Mouse (Mus musculus) ES-Bruce4 (cell line): Measurements from ENCODE around the gene Wasf1. TPM values are rescaled to one million over a fixed set of nuclear protein-coding genes. Genes with fewer than 3 reads are reported as not detected.

Experiments used
- H3K27ac ChIP-seq: 2 replicates; pipeline ENCODE4 v1.5.1; 2012; ENCODE audit warnings: low read length, inconsistent platforms; ENCODE audit not compliant: insufficient read depth
- H3K27me3 ChIP-seq: 2 replicates; pipeline ENCODE4 v1.6.1; 2012; ENCODE audit warnings: mild to moderate bottlenecking, low read length, inconsistent platforms; ENCODE audit not compliant: control insufficient read depth, poor library complexity, insufficient read depth, severe bottlenecking
- H3K36me3 ChIP-seq: 2 replicates; pipeline ENCODE4 v1.6.1; 2012; ENCODE audit warnings: inconsistent platforms, mild to moderate bottlenecking, low read length, moderate library complexity; ENCODE audit not compliant: control insufficient read depth, poor library complexity, insufficient read depth, severe bottlenecking
- H3K4me1 ChIP-seq: one replicate; pipeline ENCODE4 v1.8.1; 2011; ENCODE audit warnings: low read length; ENCODE audit not compliant: control insufficient read depth, insufficient read depth
- H3K4me3 ChIP-seq: 2 replicates; pipeline ENCODE4 v1.5.1; 2011; ENCODE audit warnings: low read depth, mild to moderate bottlenecking, low read length
- H3K9ac ChIP-seq: 2 replicates; pipeline ENCODE4 v1.6.1; 2012; ENCODE audit warnings: low read depth, mild to moderate bottlenecking, inconsistent platforms; ENCODE audit not compliant: poor library complexity, severe bottlenecking
- H3K9me3 ChIP-seq: replicated peaks from 2 replicates; pipeline ENCODE4 v1.6.1; 2012; ENCODE audit warnings: mild to moderate bottlenecking, low read length, inconsistent platforms; ENCODE audit not compliant: control insufficient read depth, poor library complexity, insufficient read depth, severe bottlenecking
- CTCF ChIP-seq: IDR thresholded peaks from one replicate; pipeline ENCODE4 v1.8.1; 2011; ENCODE audit warnings: low read depth, low read length
- EP300 ChIP-seq: IDR thresholded peaks from 2 replicates; pipeline ENCODE4 v1.6.1; 2011; ENCODE audit warnings: low read depth, low read length; ENCODE audit not compliant: insufficient read depth
- POLR2A ChIP-seq: IDR thresholded peaks from one replicate; pipeline ENCODE4 v1.8.1; 2011; ENCODE audit warnings: low read length; ENCODE audit not compliant: insufficient read depth
- polyA plus RNA-seq: library from polyadenylated mRNA; stranded (reverse); fragments of >200 nt; gene quantifications from 2 replicates; pipeline ENCODE4 v1.2.4, GENCODE M21; 2011; ENCODE audit warnings: low read depth; ENCODE audit not compliant: missing spikeins, insufficient read depth, insufficient read length

The Wasf1 gene
- polyA plus RNA-seq, 1 experiment, result 47.3 TPM

- Histone ChIP-seq H3K9ac (no peak overlapping the region), H3K4me3 (0 out of 2 replicates have a peak overlapping the region, but pooled peaks have one; percentile 23), H3K36me3 (no peaks in the 10 kb centered on the region), H3K4me1 (no peaks in the 10 kb centered on the region), H3K9me3 (0 out of 2 replicates have a peak, but pooled peaks cover 2% of the 10 kb centered on the region), H3K27ac (no peak overlapping the region), H3K27me3 (no peaks in the 10 kb centered on the region)
- no peak for TF ChIP-seq CTCF
- TF ChIP-seq POLR2A, result no peak
- TF ChIP-seq EP300, result no peak
Measured at GRCm38 (mm10) chr10:40985350-40985749, 102.1 kb downstream of the Wasf1 start.

Other genes with a start within 250 kb of the Wasf1 start
- 0.39 and 0.44 TPM in 2 replicates for gene Mettl24, start 200.2 kb upstream of the Wasf1 start, polyA plus RNA-seq
- 47.4 and 49.8 TPM in 2 replicates for gene Cdc40, start 164 bp upstream of the Wasf1 start, polyA plus RNA-seq
- gene Gpr6, start 188.8 kb downstream of the Wasf1 start, polyA plus RNA-seq, result not detected in 2 replicates